Mouse (Mus musculus) forebrain, postnatal 0 days (tissue): ENCODE data around the gene Cpne6. TPM values are rescaled to one million over a fixed set of nuclear protein-coding genes. Genes with fewer than 3 reads are reported as not detected.

Source experiments
- ATAC-seq: fragments of 200-750 bp; cut with Nextera tagmentation; 2 replicates; pipeline ENCODE4 v1.8.0; 2017; ENCODE audit warnings: mild to moderate bottlenecking, moderate library complexity
- DNase-seq: peaks from one replicate; pipeline ENCODE4 v3.0.0-alpha.2; 2015
- H3K27ac ChIP-seq: fragments of 300-500 bp; sonication (generic); 2 replicates; pipeline ENCODE4 v1.5.1; 2014; ENCODE audit warnings: low read depth, mild to moderate bottlenecking, antibody characterized with exemption, low read length, moderate library complexity, mixed read lengths
- H3K27me3 ChIP-seq: fragments of 300-500 bp; sonication (generic); 2 replicates; pipeline ENCODE4 v1.6.1; 2014; ENCODE audit warnings: mild to moderate bottlenecking, low read length, mixed read lengths; ENCODE audit not compliant: insufficient read depth
- H3K36me3 ChIP-seq: fragments of 300-500 bp; sonication (generic); 2 replicates; pipeline ENCODE4 v1.6.1; 2014; ENCODE audit warnings: mild to moderate bottlenecking, moderate library complexity; ENCODE audit not compliant: insufficient read depth
- H3K4me1 ChIP-seq: fragments of 300-500 bp; sonication (generic); 2 replicates; pipeline ENCODE4 v1.6.1; 2014; ENCODE audit warnings: antibody characterized with exemption; ENCODE audit not compliant: insufficient read depth
- H3K4me2 ChIP-seq: fragments of 300-500 bp; sonication (generic); 2 replicates; pipeline ENCODE4 v1.6.1; 2014; ENCODE audit warnings: low read depth, mild to moderate bottlenecking, moderate library complexity
- H3K4me3 ChIP-seq: fragments of 300-500 bp; sonication (generic); 2 replicates; pipeline ENCODE4 v1.5.1; 2014; ENCODE audit warnings: low read depth, low read length, mixed read lengths
- H3K9ac ChIP-seq: fragments of 300-500 bp; sonication (generic); 2 replicates; pipeline ENCODE4 v1.6.1; 2014; ENCODE audit warnings: mild to moderate bottlenecking
- H3K9me3 ChIP-seq: fragments of 300-500 bp; sonication (generic); 2 replicates; pipeline ENCODE4 v1.6.1; 2016; ENCODE audit warnings: low read length
- CTCF ChIP-seq: sonication (generic); IDR thresholded peaks from 2 replicates; pipeline ENCODE4 v1.5.1; 2016; ENCODE audit warnings: antibody characterized with exemption, control low read depth, low read depth
- WGBS: fragments of 180-500 bp; shearing (Covaris S2); extraction: QIAGEN DNeasy Blood & Tissue Kit; methylation state at CpG from one replicate; pipeline ENCODE4 v1.1.7; 2014; 5-methylcytosine and 5-hydroxymethylcytosine counted together
- polyA plus RNA-seq: library from polyadenylated mRNA; unstranded; fragments of >200 nt; fragmentation: Nextera tagmentation; extraction: Ambion mirVana; gene quantifications from 2 replicates; pipeline ENCODE4 v1.2.1, GENCODE M21; 2015
- total RNA-seq: library from RNA; depleted of rRNA; stranded (reverse); fragments of >200 nt; gene quantifications from 2 replicates; pipeline ENCODE4 v1.2.3, GENCODE M21; 2014

The Cpne6 gene
- total and polyA plus RNA-seq, 2 experiments from 2014 or later: 39.6 to 48.7 TPM

GRCm38 (mm10) chr14:55551347-55551746 is 41.1 kb downstream of the Cpne6 start:
- DNase-seq (no peak), ATAC-seq (no peak)
- Histone ChIP-seq H3K4me1 (no peaks in the 10 kb centered on the region), H3K27me3 (no peaks in the 10 kb centered on the region), H3K9me3 (no peaks in the 10 kb centered on the region), H3K4me3 (no peak overlapping the region), H3K4me2 (no peak overlapping the region), H3K9ac (no peak overlapping the region), H3K27ac (no peak overlapping the region), H3K36me3 (peaks cover 20% of the 10 kb centered on the region)
- no peak for TF ChIP-seq CTCF
- WGBS: 67% methylated on average over 5 of the region's 5 CpGs

- no peak overlapping the region for H3K27ac ChIP-seq
- H3K9ac ChIP-seq: no peak overlapping the region
- H3K9me3 ChIP-seq: no peaks in the 10 kb centered on the region
- no peaks in the 10 kb centered on the region for H3K4me1 ChIP-seq
- no peaks in the 10 kb centered on the region for H3K27me3 ChIP-seq
- DNase-seq (no peak), ATAC-seq (no peak)
- H3K4me3 ChIP-seq: no peak overlapping the region
- WGBS: 91% methylated on average over 8 of the region's 8 CpGs
- no peak for TF ChIP-seq CTCF
- peaks cover 18% of the 10 kb centered on the region for H3K36me3 ChIP-seq
- H3K4me2 ChIP-seq: no peak overlapping the region
These were observed 41.5 kb downstream of the Cpne6 start for GRCm38 (mm10) chr14:55551794-55552193.

- Histone ChIP-seq H3K4me2 (no peak overlapping the region), H3K4me1 (no peaks in the 10 kb centered on the region), H3K27me3 (no peaks in the 10 kb centered on the region), H3K9ac (no peak overlapping the region), H3K36me3 (no peaks in the 10 kb centered on the region), H3K27ac (no peak overlapping the region), H3K9me3 (no peaks in the 10 kb centered on the region), H3K4me3 (no peak overlapping the region)
- DNase-seq: no peak
- no peak for ATAC-seq
- TF ChIP-seq CTCF: no peak
These were observed 44.4 kb downstream of the Cpne6 start for GRCm38 (mm10) chr14:55554635-55555034.

DNA sequence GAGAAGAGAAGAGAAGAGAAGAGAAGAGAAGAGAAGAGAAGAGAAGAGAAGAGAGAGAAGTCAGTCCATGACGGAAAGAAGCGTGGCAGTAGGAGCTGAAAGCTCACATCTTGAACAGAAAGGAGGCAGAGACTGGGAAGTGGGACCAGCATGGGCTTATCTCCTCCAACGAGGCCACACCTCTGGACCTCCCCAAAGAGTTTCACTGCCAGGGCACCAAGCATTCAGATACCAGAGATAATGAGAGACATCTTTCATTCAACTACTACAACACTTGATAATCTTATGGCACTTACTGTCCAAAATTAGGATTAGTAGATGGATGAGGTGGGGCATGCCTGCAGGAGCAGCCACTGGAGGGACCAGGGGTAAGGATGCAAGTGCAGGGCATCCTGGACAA is 45.5 kb downstream of the Cpne6 start:
- WGBS: 79% methylated on average over 3 of the region's 3 CpGs
- H3K9ac ChIP-seq: no peak overlapping the region
- ATAC-seq (no peak), DNase-seq (no peak)
- H3K27ac ChIP-seq: no peak overlapping the region
- H3K4me3 ChIP-seq: no peak overlapping the region
- H3K27me3 ChIP-seq: no peaks in the 10 kb centered on the region
- no peaks in the 10 kb centered on the region for H3K36me3 ChIP-seq
- no peaks in the 10 kb centered on the region for H3K9me3 ChIP-seq
- H3K4me2 ChIP-seq: no peak overlapping the region
- TF ChIP-seq CTCF: no peak
- no peaks in the 10 kb centered on the region for H3K4me1 ChIP-seq

DNA sequence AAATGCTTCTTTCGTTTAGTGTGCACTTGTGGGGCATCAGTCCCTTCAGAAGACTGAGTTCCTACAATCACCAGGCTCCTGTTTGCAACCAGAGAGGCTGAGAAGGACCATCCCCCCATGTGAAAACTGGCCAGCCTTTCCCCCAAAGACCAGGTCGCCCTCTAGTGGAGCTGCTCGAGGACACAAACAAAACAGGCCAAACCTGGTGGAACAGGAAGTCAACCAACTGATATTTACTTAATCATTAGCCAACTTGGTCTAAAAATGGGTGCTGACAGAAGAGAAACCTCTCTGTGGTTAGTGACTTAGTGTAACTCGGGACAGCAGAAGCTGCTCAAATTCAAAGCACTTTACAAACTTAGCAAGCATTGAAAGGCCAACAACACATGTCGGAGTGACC is 46.8 kb downstream of the Cpne6 start:
- peak; percentile 83 for TF ChIP-seq CTCF
- no peak for ATAC-seq
- 26% methylated on average over 5 of the region's 5 CpGs for WGBS

DNA sequence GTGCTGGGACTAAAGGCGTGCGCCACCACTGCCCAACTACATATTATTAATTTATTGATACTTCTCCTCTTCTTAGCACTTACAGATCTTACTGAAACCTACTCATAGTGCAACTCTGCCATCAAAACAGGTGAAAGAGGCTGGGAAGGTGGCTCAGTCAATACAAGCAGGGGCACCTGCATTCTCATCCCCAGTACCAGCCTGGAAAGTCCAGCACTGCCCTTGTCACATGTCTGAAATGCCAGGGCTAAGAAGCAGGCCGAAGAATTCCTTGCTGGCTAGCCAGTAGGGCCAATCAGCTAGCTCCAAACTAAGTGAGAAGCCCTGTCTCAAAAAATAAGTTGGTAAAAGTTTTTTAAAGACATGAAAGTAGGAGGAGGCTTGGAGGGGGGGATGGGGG is 47.3 kb downstream of the Cpne6 start:
- no peak overlapping the region for H3K4me2 ChIP-seq
- H3K27ac ChIP-seq: no peak overlapping the region
- H3K9me3 ChIP-seq: no peaks in the 10 kb centered on the region
- H3K4me3 ChIP-seq: no peak overlapping the region
- H3K36me3 ChIP-seq: no peaks in the 10 kb centered on the region
- ATAC-seq (no peak), DNase-seq (no peak)
- 92% methylated on average over 3 of the region's 3 CpGs for WGBS
- H3K9ac ChIP-seq: no peak overlapping the region
- no peaks in the 10 kb centered on the region for H3K27me3 ChIP-seq
- TF ChIP-seq CTCF: no peak
- peaks cover 9% of the 10 kb centered on the region for H3K4me1 ChIP-seq

More for the DNA sequence above, 46.8 kb downstream of the Cpne6 start:
- Histone ChIP-seq H3K27ac (no peak overlapping the region), H3K4me1 (peaks cover 9% of the 10 kb centered on the region), H3K9ac (no peak overlapping the region), H3K27me3 (no peaks in the 10 kb centered on the region), H3K4me2 (no peak overlapping the region), H3K9me3 (no peaks in the 10 kb centered on the region), H3K36me3 (no peaks in the 10 kb centered on the region), H3K4me3 (no peak overlapping the region)
- DNase-seq: peak; percentile 75

DNA sequence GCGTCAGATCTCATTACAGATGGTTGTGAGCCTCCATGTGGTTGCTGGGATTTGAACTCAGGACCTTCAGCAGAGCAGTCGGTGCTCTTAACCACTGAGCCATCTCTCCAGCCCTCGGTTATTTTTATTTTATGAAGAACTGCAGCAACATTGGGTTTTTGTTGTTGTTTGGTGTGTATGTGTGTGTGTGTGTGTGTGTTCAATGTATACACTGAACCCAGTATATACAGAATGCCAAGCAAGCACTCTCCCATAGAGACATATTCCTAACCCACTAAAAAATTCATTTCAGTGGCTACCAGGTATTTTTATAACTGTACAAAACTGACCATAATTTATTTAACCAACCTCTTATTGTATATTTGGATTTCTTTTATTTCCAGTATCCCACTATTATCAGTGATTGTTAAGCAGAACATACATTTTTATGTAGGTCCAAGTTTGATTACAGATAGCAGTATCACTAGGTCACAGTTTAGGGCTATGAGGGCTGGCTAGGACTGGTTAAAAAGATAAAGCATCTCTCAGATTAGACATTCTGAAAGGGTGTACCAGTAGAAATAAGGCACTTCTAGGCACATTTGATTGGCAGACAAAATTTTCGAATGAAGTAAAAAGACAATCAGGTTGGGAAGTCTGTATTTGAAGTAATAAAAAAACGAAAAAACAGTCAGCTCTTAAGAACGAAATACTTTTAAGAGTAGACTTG is 48.6 kb downstream of the Cpne6 start:
- Histone ChIP-seq H3K27me3 (no peaks in the 10 kb centered on the region), H3K9ac (no peak overlapping the region), H3K4me2 (peak overlapping the region; percentile 74), H3K4me3 (peak overlapping the region; percentile 58), H3K9me3 (no peaks in the 10 kb centered on the region), H3K4me1 (peaks cover 9% of the 10 kb centered on the region), H3K36me3 (peaks cover 6% of the 10 kb centered on the region), H3K27ac (no peak overlapping the region)
- TF ChIP-seq CTCF: no peak; the same call in 1 of the 2 replicates
- ATAC-seq: no peak
- 55% methylated on average over 6 of the region's 6 CpGs for WGBS
- DNase-seq: no peak
